Mouse (Mus musculus) brain, adult 10 weeks (tissue): ENCODE results near the gene Xirp1. TPM values are rescaled to one million over a fixed set of nuclear protein-coding genes. Genes with fewer than 3 reads are reported as not detected.

Experiments
- polyA plus RNA-seq: library from polyadenylated mRNA; stranded (reverse); fragments of 350-450 nt; fragmentation: Illumina TruSeq; extraction: RNeasy Lipid Tissue Mini Kit (QIAGEN cat#74804); gene quantifications from one replicate; pipeline ENCODE4 v1.2.3, GENCODE M21; 2015; ENCODE audit warnings: low read depth, low replicate concordance

Gene Xirp1
- polyA plus RNA-seq = 0.12 TPM

GRCm38 (mm10) chr9:120023086-120023811 is at the start of gene Xirp1:
Gene Xirp1 (minus strand): TSS chr9:120023598.

GRCm38 (mm10) chr9:120069779-120070178 is 46.4 kb upstream of the Xirp1 start, which contains the start of gene Cx3cr1:
Gene Cx3cr1 (minus strand): TSS chr9:120069879.

GRCm38 (mm10) chr9:119984536-119985011 is 38.8 kb downstream of the Xirp1 start, which contains the start of gene Csrnp1:
Gene Csrnp1 (minus strand): TSS chr9:119984658.

Other genes starting within 250 kb of the Xirp1 start
- not detected for gene Scn11a, start 198.1 kb downstream of the Xirp1 start, polyA plus RNA-seq
- 56.5 TPM for gene Wdr48, start 128.7 kb downstream of the Xirp1 start, polyA plus RNA-seq
- gene Gorasp1, start 86.0 kb downstream of the Xirp1 start, polyA plus RNA-seq = 21.4 TPM
- gene Ttc21a, start 86.0 kb downstream of the Xirp1 start, polyA plus RNA-seq = 1.7 TPM
- gene Csrnp1, start 38.9 kb downstream of the Xirp1 start, polyA plus RNA-seq = 12.4 TPM
- 37.9 TPM for gene Cx3cr1, start 46.3 kb upstream of the Xirp1 start, polyA plus RNA-seq
- not detected for gene Ccr8, start 68.5 kb upstream of the Xirp1 start, polyA plus RNA-seq
- 32.2 TPM for gene Slc25a38, start 86.8 kb upstream of the Xirp1 start, polyA plus RNA-seq
- gene Rpsa, start 104.1 kb upstream of the Xirp1 start, polyA plus RNA-seq = 1,074 TPM
- gene Mobp, start 126.1 kb upstream of the Xirp1 start, polyA plus RNA-seq = 1,305 TPM